Comparison of ENCODE assay signal across 15 mouse cellular contexts in genomic region chr8:87670232-87670631, GRCm38 (mm10).
"Had no signal": no experiment of that assay in that cellular context is flagged by ENCODE, and none has a peak within 500 bp of the region (broad histone marks: within the 10 kb centered on the region; RNA-seq: fewer than 3 reads in every experiment).

No protein-coding gene starts in this region.

- H3K9ac ChIP-seq: limb, embryonic 12.5 days; limb, embryonic 15.5 days; liver, embryonic 14.5 days; liver, postnatal 0 days; lung, embryonic 14.5 days had no signal

- H3K27ac ChIP-seq: limb, embryonic 12.5 days; limb, embryonic 15.5 days; liver, embryonic 14.5 days; macrophage had no signal

- DNase-seq: kidney, postnatal 10 days; kidney, postnatal 4 days; left cerebral cortex, postnatal 4 days; liver, postnatal 0 days; lung, embryonic 14.5 days; midbrain, embryonic 14.5 days; thymus, adult 18-20 months; thymus, postnatal 36 days had no signal

- H3K9me3 ChIP-seq: limb, embryonic 12.5 days; limb, embryonic 15.5 days had no signal

- H3K4me3 ChIP-seq: limb, embryonic 12.5 days; limb, embryonic 15.5 days had no signal

- H3K27me3 ChIP-seq: limb, embryonic 12.5 days; limb, embryonic 15.5 days had no signal

- H3K4me2 ChIP-seq: limb, embryonic 12.5 days; limb, embryonic 15.5 days; liver, embryonic 11.5 days; lung, embryonic 14.5 days; midbrain, embryonic 11.5 days had no signal

- ATAC-seq: liver, postnatal 0 days; lung, postnatal 0 days had no signal
